Mouse (Mus musculus): ENCODE measurements around the gene Trabd2b.

The Trabd2b gene

GRCm38 (mm10) chr4:114611166-114611929 lies 204.8 kb downstream of the Trabd2b start:
- peak in 1 of 2 experiments; percentile 5 for DNase-seq

DNA sequence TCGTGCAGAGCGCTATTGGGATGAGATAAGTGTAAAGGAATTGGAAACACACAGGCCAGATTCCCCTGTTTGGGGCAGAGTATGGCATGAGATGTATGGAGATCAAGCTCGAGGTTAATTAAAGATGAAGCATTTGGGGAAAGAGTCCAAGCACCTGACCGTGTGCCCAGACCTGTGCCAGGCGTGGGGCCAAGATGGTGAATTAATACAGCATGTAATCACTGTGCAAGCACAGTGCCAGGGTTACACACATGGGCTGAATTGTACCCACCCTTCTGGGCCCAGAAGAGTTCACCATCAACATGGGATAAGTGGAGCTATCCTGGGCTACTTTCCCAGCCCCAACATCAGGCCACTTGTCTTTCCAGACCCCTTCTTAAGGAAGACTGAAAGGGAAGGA lies 205.5 kb downstream of the Trabd2b start:
- DNase-seq, result no peak

GRCm38 (mm10) chr4:114612827-114613226 lies 206.3 kb downstream of the Trabd2b start:
- no peak for DNase-seq

- no peak for DNase-seq
Measured at GRCm38 (mm10) chr4:114614086-114614485, 207.6 kb downstream of the Trabd2b start.

DNA sequence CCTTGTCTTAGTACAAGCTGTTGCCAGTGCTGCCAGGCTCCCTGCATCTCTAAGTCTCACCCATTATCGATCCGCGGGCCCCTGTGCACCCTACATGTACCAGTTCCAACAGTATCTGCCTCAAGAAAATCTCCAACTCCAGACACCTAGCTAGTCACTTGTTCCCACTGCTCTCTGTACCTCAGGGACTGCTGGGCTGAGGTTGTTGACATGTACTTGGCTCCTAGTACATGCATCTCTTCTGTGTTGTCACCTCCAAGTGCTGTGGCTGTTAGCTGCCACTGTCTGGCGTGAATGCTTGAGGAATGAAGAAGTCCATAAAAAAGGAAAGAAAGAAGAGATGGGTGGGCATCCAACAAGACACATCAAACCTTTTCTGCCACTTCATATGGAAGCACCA lies 209.2 kb downstream of the Trabd2b start:
- no peak for DNase-seq

GRCm38 (mm10) chr4:114622929-114623328 lies 216.4 kb downstream of the Trabd2b start:
- no peak for DNase-seq

DNA sequence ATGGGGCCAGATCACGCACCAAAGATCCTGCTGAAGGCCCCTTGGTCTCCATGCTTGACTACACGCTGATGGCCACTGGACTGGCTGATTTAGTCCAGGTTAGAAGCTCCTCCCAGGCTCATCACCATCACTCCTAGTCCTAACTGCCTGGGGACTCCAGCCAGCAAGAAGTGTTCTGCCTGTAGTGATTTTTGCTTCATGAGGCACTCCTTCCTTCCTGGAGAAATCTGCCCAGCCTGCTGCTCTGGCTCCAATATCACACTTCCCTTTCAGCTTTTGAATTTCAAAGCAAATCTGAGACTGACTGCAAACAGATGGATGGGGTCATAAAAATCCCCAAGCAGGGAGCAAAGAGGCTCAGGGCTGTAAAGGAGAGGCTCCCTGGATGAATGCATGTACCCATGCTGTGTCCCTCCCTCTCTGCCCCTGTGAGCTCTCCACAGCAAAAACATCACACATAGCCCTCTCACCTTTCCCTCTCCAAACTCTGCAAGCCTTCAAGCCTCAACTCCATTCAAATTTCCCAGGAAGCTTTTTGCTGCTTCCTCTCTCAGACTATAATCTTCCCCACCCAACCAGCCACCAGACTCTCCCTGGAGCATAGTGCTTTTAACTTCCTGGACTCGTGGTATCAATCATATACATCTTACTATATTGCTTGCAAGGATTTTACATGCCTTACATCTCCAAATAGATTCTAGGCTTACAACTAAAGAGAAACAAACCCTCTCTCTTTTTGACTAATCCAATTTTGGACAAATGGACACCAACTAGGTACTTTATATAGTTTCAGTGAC lies 217.8 kb downstream of the Trabd2b start:
- DNase-seq, result no peak

DNA sequence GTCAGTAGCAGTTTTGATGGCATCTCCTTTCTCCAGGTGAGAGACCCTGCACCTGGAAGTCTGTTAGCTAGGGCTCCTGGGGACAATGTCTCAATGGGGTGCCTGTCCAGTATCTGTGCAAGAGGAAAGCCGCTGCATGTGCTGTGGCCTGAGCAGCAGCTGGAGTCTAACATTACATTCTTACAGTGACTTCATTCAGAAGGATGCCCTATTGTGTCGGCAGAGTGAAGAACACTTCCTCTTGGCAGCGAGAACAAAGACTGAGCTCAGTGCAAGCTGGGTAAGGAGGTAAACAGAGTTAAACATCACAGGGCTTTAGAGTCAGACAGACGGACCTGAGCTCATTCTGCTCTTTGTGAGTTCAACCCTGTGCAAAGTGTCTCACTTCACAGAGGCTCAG lies 218.8 kb downstream of the Trabd2b start:
- DNase-seq, result no peak

GRCm38 (mm10) chr4:114625920-114626319 lies 219.4 kb downstream of the Trabd2b start:
- no peak for DNase-seq

DNA sequence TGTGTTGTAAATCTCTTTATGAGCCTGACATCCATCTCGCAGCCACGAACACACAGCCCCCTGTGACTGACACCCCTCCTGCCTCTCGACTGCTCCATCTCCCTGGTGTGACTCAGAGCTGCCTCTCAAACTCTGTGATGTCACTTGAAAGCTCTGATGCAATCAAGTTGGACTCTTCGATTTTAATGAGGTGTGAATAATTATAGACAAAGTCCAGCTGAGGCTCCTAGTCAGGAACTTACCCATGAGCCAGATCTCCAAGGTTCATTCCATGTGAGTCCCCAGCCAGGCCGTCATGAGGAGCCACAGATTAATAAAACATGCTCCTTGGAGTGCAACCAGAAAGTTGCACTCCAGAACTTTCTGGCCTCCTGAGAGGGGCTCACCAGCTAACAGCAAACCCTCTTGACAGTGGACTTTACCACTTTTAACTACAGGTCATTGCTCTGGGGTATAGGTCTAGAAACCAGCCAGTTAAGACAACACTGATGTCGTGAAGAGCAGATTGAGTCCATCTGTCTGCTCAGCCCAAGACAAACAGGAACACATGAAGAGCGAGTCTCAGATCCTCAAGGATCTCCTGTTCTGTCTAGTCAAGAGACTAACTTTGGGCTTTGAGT lies 221.3 kb downstream of the Trabd2b start:
- DNase-seq, result no peak

- DNase-seq, result peak; percentile 30 to 36
Measured at GRCm38 (mm10) chr4:114635889-114636288, 229.4 kb downstream of the Trabd2b start.

DNA sequence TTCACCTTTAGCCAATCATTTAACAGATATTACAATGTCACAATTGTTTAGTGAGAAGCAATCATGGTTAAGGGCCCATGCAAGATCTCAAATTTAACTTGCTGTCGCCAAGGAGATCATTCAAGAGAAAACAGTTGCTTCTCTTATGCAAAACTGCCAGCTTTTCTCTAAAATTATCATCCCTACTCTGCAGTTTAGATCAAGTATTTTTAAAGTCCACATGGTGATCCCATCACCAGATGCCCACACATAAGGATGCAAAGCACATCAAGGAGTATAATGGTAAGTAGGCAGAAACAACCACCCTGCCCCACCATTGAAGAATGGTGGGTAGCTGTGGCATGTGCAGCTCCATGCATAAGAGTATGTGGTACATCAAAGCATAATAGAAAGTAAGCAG lies 229.8 kb downstream of the Trabd2b start:
- no peak for DNase-seq

DNA sequence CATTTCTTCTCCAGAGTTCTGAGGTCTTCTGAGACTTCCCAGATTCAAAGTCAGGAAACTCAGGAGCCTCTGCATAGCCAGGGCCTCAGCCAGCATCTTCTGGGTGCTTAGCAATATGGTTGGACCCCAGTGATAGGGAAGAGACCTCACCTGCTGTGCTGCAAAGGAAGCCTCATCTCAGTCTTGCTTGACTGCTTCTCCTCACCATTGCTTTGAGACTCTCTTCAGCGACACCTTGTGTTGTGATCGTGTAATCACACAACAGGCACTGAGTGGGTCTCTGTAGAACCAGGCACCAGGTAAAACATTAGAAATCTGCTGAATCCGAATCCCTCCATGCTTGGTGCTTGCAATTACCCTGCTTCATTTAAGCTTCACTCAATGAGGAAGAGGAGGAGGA lies 230.6 kb downstream of the Trabd2b start:
- peak in 1 of 2 experiments; percentile 5 for DNase-seq

GRCm38 (mm10) chr4:114642469-114642868 lies 235.9 kb downstream of the Trabd2b start:
- no peak for DNase-seq

DNA sequence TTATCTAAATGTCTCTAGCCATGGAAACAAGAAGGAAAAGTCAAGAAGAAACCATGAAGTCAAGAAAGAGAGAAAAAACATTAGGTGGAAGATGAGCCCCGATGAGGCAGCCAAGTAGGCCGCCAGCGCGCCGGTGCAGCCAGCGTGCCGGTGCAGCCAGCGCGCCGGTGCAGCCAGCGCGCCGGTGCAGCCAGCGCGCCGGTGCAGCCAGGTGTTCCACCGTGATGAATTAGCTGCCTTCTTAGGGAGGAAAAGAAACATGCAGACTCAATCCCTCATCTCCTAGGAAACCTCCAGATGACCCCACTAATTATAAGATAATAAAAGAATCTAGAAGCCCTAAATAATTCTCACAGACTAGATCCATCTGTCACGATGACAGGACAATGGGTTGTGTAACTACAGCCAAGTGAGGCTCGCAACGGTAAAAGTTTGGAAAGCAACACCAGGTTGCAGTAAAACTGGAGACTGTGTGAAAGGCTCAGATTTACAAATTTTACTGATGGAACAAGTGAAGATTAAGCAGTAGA lies 237.2 kb downstream of the Trabd2b start:
- no peak for DNase-seq

DNA sequence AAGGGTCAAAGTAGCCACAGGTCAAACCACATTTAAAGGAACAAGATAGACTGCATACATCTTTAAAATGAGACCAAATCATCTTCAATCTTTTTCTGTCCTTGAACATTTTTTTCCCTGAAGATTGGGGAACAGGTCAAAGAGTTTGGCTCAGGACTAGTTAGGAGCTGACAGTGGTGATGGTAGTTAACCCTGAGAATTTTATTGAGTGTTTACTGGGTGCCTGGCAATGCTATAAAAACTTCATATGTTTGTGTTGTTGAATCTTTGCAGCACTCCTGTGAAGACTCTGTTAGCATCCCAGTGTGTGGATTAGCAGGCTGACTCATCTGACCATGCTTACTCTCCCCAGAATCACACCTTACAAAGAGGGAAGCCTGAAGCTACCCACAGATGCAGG lies 238.8 kb downstream of the Trabd2b start:
- DNase-seq, result no peak

GRCm38 (mm10) chr4:114646825-114647681 lies 240.5 kb downstream of the Trabd2b start:
- no peak for DNase-seq

DNA sequence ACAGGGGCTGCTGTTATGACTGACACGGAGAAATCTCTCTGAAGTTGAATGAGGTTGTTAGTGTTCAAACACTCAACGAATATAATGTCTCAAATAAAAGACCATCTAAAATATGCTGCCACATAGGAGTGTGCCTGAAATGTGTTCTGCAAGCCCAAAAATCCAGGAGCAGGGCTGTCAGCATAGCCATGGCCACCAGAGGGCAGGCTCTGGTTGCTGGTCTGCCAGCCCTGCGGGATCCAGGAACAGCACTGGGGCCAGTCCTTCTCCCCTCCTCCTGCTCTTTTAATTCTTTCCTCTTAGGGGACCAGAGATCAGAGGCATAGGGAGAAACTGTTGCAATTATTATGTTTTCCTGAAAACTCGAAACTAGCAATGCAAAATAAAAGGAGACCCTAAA lies 241.2 kb downstream of the Trabd2b start:
- peak; percentile 45 to 61 for DNase-seq

- DNase-seq, result no peak
Measured at GRCm38 (mm10) chr4:114648532-114649074, 242.1 kb downstream of the Trabd2b start.

GRCm38 (mm10) chr4:114650551-114650950 lies 244.0 kb downstream of the Trabd2b start:
- no peak for DNase-seq

- no peak for DNase-seq
Measured at GRCm38 (mm10) chr4:114651007-114651406, 244.5 kb downstream of the Trabd2b start.

DNA sequence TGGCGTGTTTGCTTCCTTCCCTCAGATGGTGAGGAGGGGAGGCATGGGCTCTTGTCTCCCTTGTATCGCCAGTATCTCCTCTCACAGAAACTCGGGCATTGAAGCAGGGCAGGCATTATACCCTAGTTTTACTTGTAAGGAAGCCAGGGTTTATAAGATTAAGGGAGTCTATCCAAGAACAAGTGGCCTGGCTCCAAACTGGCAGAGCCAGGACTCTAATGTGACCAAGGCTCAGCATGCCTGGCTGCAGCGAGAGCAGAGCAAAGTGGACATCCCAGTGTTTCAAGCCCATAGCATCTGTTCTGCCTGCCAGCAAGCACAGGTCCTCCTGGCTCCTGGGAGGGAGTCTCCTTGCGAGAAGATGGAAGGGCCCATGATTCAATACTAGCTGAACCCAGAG lies 245.1 kb downstream of the Trabd2b start:
- DNase-seq, result peak; percentile 4 to 10
